Mouse (Mus musculus) neural tube, embryonic 13.5 days (tissue): ENCODE measurements at regions not wholly inside any gene's neighbourhood (a gene's known extent, or its start where the extent isn't known, plus 50 kb on each side); places are given as distances from the start of the nearest gene placed in this dataset.

Source experiments
- ATAC-seq: fragments of 200-750 bp; cut with Nextera tagmentation; 2 replicates; pipeline ENCODE4 v1.8.0; 2017; ENCODE audit warnings: low read depth, mild to moderate bottlenecking, moderate TSS enrichment, moderate library complexity
- H3K27ac ChIP-seq: fragments of 300-500 bp; sonication (generic); replicated peaks from 2 replicates; pipeline ENCODE4 v1.5.1; 2015; ENCODE audit warnings: moderate library complexity, mild to moderate bottlenecking, inconsistent platforms
- H3K27me3 ChIP-seq: fragments of 300-500 bp; sonication (generic); 2 replicates; pipeline ENCODE4 v1.6.1; 2015; ENCODE audit warnings: mild to moderate bottlenecking, inconsistent platforms
- H3K36me3 ChIP-seq: fragments of 300-500 bp; sonication (generic); 2 replicates; pipeline ENCODE4 v1.6.1; 2015; ENCODE audit warnings: mild to moderate bottlenecking, inconsistent platforms
- H3K4me1 ChIP-seq: fragments of 300-500 bp; sonication (generic); replicated peaks from 2 replicates; pipeline ENCODE4 v1.6.1; 2015; ENCODE audit warnings: inconsistent platforms
- H3K4me2 ChIP-seq: fragments of 300-500 bp; sonication (generic); 2 replicates; pipeline ENCODE4 v1.6.1; 2015; ENCODE audit warnings: inconsistent platforms, mild to moderate bottlenecking, moderate library complexity
- H3K4me3 ChIP-seq: fragments of 300-500 bp; sonication (generic); 2 replicates; pipeline ENCODE4 v1.5.1; 2015; ENCODE audit warnings: mild to moderate bottlenecking, inconsistent platforms
- H3K9ac ChIP-seq: fragments of 300-500 bp; sonication (generic); 2 replicates; pipeline ENCODE4 v1.6.1; 2015; ENCODE audit warnings: moderate library complexity, mild to moderate bottlenecking, inconsistent platforms
- H3K9me3 ChIP-seq: fragments of 300-500 bp; sonication (generic); 2 replicates; pipeline ENCODE4 v1.6.1; 2016; ENCODE audit warnings: inconsistent platforms
- WGBS: fragments of 180-500 bp; shearing (Covaris S2); methylation state at CpG from one replicate; pipeline ENCODE4 v1.1.7; 2015; 5-methylcytosine and 5-hydroxymethylcytosine counted together

DNA sequence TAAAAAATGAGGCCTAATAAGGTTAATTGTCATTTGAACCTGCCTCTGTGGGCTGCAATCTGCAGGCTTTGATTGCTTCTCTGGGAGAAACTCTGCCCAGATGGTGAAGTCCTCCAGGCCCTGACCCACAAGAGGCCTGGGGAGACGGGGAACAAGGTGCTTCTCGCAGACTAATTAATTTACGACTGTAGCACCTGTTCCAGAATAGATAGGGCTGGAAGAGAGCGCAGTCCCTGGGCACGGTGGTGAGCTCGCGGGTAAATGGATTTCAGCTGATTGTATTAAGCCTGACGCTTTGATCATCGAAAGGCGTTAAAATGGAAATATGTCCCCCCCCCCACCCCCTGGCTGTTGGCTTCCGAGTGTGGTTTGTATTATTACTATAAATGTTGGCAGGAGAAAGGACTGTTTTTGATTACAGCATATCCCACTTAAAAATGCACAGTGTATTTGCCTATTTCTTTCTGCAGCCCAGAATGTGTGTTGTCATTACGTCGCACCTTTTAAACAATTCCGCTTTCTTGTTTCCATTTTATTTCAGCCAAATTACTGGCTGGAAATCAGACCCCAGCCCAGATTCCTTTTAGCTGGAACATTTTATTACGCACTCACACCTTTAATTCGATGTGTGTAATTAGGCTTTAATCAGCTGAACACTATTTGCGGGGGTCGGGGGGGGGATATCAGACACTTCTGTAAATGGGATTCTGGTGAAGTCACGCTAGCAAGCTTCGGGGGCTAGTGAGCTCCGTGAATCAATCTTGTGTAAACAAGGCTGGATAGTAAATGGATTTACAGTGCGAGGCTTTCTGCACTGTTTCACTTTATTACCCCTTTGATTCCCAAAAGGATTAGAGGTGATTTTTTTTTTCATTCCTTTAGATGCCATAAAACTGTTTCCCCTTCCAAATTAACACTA, 250.1 kb upstream of the Dnajc19 start:
- Histone ChIP-seq H3K27ac (peak overlapping the region; percentile 33; the same call in 1 of the 2 replicates), H3K4me3 (no peak overlapping the region), H3K4me2 (peak overlapping the region; percentile 42), H3K36me3 (no peaks in the 10 kb centered on the region), H3K9me3 (no peaks in the 10 kb centered on the region), H3K27me3 (peaks cover 20% of the 10 kb centered on the region), H3K4me1 (peaks cover 25% of the 10 kb centered on the region), H3K9ac (peak overlapping the region; percentile 41; the same call in 1 of the 2 replicates)
- 14% methylated on average over 22 of the region's 22 CpGs for WGBS
- ATAC-seq: peak; percentile 80

DNA sequence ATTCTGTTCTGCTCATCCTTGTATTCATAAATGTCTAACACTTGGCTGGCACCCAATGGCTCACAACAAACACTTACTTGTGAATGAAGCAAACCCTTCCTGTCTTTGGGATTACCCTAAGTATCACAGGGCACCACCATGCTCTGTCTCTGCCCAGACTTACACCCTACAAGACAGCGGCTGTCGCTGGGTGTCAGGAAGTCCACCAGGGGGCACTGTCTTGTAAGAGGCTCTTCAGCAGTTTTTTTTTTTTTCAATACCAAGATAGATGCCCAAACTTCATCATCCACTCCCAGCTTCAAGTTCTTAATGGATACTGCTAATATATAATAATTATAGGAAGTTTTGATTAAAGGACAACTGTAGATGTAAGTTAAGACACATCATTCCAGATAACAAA, 247.7 kb upstream of the Dnajc19 start:
- no peaks in the 10 kb centered on the region for H3K36me3 ChIP-seq
- peaks cover 37% of the 10 kb centered on the region for H3K4me1 ChIP-seq
- H3K27ac ChIP-seq: no peak overlapping the region
- H3K4me3 ChIP-seq: no peak overlapping the region
- peaks cover 27% of the 10 kb centered on the region for H3K27me3 ChIP-seq
- WGBS: 26% methylated on average over 2 of the region's 2 CpGs
- H3K9ac ChIP-seq: no peak overlapping the region
- H3K9me3 ChIP-seq: no peaks in the 10 kb centered on the region
- no peak for ATAC-seq
- no peak overlapping the region for H3K4me2 ChIP-seq

- no peak for ATAC-seq
- Histone ChIP-seq H3K9ac (no peak overlapping the region), H3K4me1 (peaks cover 44% of the 10 kb centered on the region), H3K4me3 (no peak overlapping the region), H3K9me3 (no peaks in the 10 kb centered on the region), H3K4me2 (no peak overlapping the region), H3K27ac (no peak overlapping the region), H3K36me3 (no peaks in the 10 kb centered on the region), H3K27me3 (peaks cover 23% of the 10 kb centered on the region)
- WGBS: 87% methylated on average over 1 of the region's 1 CpGs
These were observed 244.5 kb upstream of the Dnajc19 start for GRCm38 (mm10) chr3:34325669-34326068.

DNA sequence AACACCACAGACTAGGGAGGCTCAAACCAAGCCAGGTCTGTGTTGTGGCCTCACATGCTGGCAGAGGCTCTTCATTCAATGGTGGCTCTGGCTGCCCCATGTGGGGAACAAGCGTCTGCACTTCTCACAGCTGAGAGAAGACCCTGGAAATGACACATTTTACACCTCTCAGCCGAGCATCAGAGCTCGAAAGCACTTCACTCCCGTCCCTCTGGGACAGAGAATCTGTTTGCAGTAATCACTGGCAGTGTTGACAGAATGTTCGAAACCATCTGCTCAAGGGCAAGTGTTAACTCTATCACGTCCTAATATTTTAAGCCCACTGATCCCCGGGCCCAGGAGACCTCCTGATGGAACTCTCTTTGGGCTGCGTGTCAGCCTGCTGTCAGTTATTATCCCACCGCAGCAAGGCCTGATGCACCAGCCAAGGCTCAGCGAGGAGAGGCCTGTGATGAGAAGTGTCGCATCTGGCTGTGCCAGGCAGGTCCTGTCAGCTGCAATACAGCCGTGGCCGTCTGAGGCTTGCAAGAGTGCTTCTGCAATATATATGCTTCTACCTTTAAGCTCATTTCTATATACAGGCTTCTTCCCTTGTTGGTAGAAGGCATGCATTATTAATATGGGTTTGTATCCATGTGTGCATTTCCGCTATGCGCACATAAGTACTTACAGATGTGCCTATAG, 241.5 kb upstream of the Dnajc19 start:
- Histone ChIP-seq H3K4me1 (peaks cover 36% of the 10 kb centered on the region), H3K9ac (peak overlapping the region; percentile 23; the same call in 1 of the 2 replicates), H3K4me2 (peak overlapping the region; percentile 9; the same call in 1 of the 2 replicates), H3K27ac (peak overlapping the region; percentile 42; the same call in 1 of the 2 replicates), H3K27me3 (peaks cover 19% of the 10 kb centered on the region), H3K9me3 (no peaks in the 10 kb centered on the region), H3K36me3 (no peaks in the 10 kb centered on the region), H3K4me3 (no peak overlapping the region)
- 21% methylated on average over 15 of the region's 15 CpGs for WGBS
- ATAC-seq: peak; percentile 73

DNA sequence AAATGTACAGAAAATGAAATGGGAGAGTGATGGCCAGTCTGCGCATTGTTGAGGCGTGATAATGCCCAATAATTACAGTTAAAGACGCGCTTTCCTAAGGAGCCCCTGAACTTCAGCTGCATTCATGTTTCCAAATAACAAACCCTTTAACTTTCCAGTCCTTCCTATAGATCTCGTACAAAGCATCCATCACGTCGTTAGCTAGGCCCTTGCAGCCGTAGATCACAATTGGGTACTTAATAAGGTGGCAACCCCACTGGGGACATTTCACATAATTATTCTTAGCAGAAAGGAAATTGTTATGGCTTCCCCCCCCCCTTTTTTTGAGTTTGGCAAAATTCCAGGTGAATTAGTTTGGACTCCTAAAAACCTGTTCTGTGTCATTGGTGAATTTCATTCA, 233.7 kb upstream of the Dnajc19 start:
- H3K4me3 ChIP-seq: no peak overlapping the region
- H3K9me3 ChIP-seq: no peaks in the 10 kb centered on the region
- H3K9ac ChIP-seq: no peak overlapping the region
- H3K4me1 ChIP-seq: peaks cover 26% of the 10 kb centered on the region
- no peak overlapping the region for H3K4me2 ChIP-seq
- H3K27ac ChIP-seq: no peak overlapping the region
- WGBS: 53% methylated on average over 8 of the region's 8 CpGs
- ATAC-seq: no peak
- no peaks in the 10 kb centered on the region for H3K36me3 ChIP-seq
- H3K27me3 ChIP-seq: peaks cover 3% of the 10 kb centered on the region; the same call in 1 of the 2 replicates

DNA sequence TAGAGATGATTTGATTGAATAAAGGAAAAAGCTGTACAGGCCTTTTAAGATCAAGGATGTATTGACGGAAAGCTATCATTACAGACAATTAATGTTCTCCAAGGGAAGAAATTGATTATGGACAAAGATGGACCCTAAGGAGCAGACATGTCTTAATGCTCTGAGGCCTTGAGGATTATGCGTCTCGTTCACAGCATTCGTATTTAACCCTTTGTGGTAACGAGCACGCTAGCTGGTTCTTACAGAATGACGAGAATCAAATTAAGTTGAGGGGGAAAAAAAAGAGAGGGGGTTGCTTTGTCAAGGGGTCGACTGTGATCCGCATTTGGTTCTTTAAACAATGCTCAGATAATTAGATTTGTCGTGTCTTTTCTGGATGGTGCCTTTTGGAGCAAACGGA, 233.3 kb upstream of the Dnajc19 start:
- Histone ChIP-seq H3K9me3 (no peaks in the 10 kb centered on the region), H3K4me3 (no peak overlapping the region), H3K36me3 (no peaks in the 10 kb centered on the region), H3K27me3 (peaks cover 3% of the 10 kb centered on the region; the same call in 1 of the 2 replicates), H3K4me1 (peaks cover 26% of the 10 kb centered on the region), H3K4me2 (no peak overlapping the region), H3K27ac (no peak overlapping the region), H3K9ac (no peak overlapping the region)
- 51% methylated on average over 11 of the region's 11 CpGs for WGBS
- no peak for ATAC-seq

DNA sequence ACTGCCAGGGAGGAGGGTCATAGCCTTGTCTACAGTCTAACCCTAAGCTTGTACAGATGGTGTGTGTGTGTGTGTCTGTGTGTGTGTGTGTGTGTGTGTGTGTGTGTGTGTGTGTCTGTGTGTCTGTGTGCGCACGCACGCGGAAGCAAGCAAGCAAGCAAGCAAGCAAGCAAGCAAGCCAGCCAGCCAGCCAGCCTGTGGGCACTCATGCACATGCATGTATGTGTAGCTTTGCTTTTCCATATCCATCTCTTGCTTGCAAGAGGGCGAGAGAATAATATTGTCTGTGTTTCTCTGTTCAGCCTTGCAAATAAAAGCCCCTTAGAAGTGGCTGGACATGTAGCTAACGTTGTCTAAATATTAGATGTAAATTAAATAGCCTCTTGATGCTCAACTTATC, 230.8 kb upstream of the Dnajc19 start:
- peaks cover 26% of the 10 kb centered on the region for H3K4me1 ChIP-seq
- H3K27me3 ChIP-seq: no peaks in the 10 kb centered on the region
- H3K9ac ChIP-seq: no peak overlapping the region
- no peaks in the 10 kb centered on the region for H3K9me3 ChIP-seq
- H3K4me3 ChIP-seq: no peak overlapping the region
- no peak for ATAC-seq
- no peak overlapping the region for H3K4me2 ChIP-seq
- no peak overlapping the region for H3K27ac ChIP-seq
- 84% methylated on average over 6 of the region's 6 CpGs for WGBS
- H3K36me3 ChIP-seq: no peaks in the 10 kb centered on the region

GRCm38 (mm10) chr3:34299637-34300036, 218.5 kb upstream of the Dnajc19 start:
- WGBS: 72% methylated on average over 2 of the region's 2 CpGs
- H3K27ac ChIP-seq: no peak overlapping the region
- no peak overlapping the region for H3K9ac ChIP-seq
- H3K9me3 ChIP-seq: no peaks in the 10 kb centered on the region
- no peaks in the 10 kb centered on the region for H3K4me1 ChIP-seq
- no peak overlapping the region for H3K4me2 ChIP-seq
- ATAC-seq: no peak
- no peak overlapping the region for H3K4me3 ChIP-seq
- H3K36me3 ChIP-seq: no peaks in the 10 kb centered on the region
- no peaks in the 10 kb centered on the region for H3K27me3 ChIP-seq

DNA sequence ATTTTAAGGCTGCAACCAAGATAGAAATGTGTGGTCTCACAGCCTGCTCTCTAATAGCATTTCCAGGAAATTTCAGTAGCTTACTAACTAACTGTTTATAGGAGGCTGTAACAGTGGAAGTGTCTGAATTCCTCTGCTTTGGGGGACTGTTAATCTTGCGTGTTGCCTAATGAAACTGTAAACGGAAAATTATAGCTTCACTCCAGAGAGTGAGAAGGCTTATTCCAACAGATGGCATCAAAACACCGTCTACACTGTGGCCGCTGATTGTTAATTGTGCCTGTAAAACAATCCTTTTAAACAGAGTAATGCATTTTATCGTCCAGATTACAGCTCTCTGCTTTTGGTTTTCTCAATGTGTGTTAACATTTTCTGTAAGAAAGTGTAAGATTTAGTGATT, 206.7 kb upstream of the Dnajc19 start:
- H3K4me1 ChIP-seq: peaks cover 15% of the 10 kb centered on the region; the same call in 1 of the 2 replicates
- 27% methylated on average over 5 of the region's 5 CpGs for WGBS
- H3K4me3 ChIP-seq: no peak overlapping the region
- ATAC-seq: no peak
- H3K9ac ChIP-seq: no peak overlapping the region
- H3K27ac ChIP-seq: no peak overlapping the region
- H3K4me2 ChIP-seq: no peak overlapping the region
- no peaks in the 10 kb centered on the region for H3K36me3 ChIP-seq
- no peaks in the 10 kb centered on the region for H3K27me3 ChIP-seq
- H3K9me3 ChIP-seq: no peaks in the 10 kb centered on the region

- Histone ChIP-seq H3K9me3 (no peaks in the 10 kb centered on the region), H3K4me2 (no peak overlapping the region), H3K4me3 (no peak overlapping the region), H3K36me3 (no peaks in the 10 kb centered on the region), H3K27ac (no peak overlapping the region), H3K27me3 (no peaks in the 10 kb centered on the region), H3K9ac (no peak overlapping the region), H3K4me1 (peaks cover 33% of the 10 kb centered on the region)
- ATAC-seq: no peak
- 75% methylated on average over 10 of the region's 10 CpGs for whole genome bisulfite sequencing
These were observed 189.0 kb upstream of the Dnajc19 start for GRCm38 (mm10) chr3:34270154-34270553.

DNA sequence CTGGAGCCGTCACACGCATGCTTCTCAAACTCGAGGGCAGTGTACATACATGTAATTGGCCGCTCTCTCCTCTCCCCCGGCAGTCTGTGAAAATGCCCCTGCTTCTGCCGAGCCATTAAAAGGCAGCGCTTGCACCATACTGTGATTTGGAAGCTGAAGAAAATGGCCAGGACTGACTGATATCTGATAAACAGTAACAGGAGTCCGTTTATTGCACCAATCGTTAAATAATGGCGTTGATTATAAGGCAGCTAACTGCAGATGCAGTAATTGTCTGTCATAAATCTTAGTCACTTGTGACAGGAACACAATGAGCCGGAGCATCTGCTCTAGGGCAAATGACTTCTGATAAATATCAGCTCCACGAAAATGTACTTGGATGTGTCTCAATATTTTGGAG, 185.3 kb upstream of the Dnajc19 start:
- no peaks in the 10 kb centered on the region for H3K36me3 ChIP-seq
- 14% methylated on average over 12 of the region's 12 CpGs for WGBS
- ATAC-seq: peak; percentile 78
- no peaks in the 10 kb centered on the region for H3K27me3 ChIP-seq
- no peaks in the 10 kb centered on the region for H3K9me3 ChIP-seq
- peak overlapping the region; percentile 37 for H3K4me2 ChIP-seq
- H3K9ac ChIP-seq: no peak overlapping the region
- peaks cover 33% of the 10 kb centered on the region for H3K4me1 ChIP-seq
- H3K4me3 ChIP-seq: no peak overlapping the region
- peak overlapping the region; percentile 39 for H3K27ac ChIP-seq

DNA sequence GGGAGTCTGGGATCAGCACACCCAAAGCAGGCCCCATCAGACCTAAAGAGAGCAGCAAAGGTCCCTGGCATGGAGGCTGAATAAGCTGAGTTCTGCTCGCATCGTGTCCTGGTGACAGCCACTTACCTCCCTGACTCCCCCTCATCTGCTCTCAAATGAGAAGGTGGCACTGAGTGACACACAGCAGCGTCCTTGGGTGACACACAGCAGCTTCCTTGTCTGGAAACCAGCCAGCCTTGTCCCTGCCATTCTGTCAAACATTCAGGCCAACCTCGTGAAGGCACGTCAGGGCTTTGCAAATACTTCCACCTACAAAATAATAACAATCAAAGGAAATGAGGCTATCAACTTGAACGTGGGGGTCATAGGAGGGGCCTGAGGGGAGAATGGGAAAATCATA, 183.7 kb upstream of the Dnajc19 start:
- no peaks in the 10 kb centered on the region for H3K9me3 ChIP-seq
- H3K36me3 ChIP-seq: no peaks in the 10 kb centered on the region
- H3K4me1 ChIP-seq: peaks cover 24% of the 10 kb centered on the region
- no peak for ATAC-seq
- H3K9ac ChIP-seq: no peak overlapping the region
- no peak overlapping the region for H3K4me3 ChIP-seq
- H3K27ac ChIP-seq: no peak overlapping the region
- 68% methylated on average over 6 of the region's 6 CpGs for WGBS
- H3K4me2 ChIP-seq: no peak overlapping the region
- H3K27me3 ChIP-seq: no peaks in the 10 kb centered on the region
